Mouse (Mus musculus): ENCODE results near the gene Apol9a. TPM values are rescaled to one million over a fixed set of nuclear protein-coding genes. Genes with fewer than 3 reads are reported as not detected.

Gene Apol9a
- total RNA-seq, 1 experiment: not detected

GRCm38 (mm10) chr15:77366706-77367484 is 44.0 kb downstream of the Apol9a start:
- H3K36me3 ChIP-seq (ENCODE audit: control insufficient read depth, insufficient read depth, low read length, poor library complexity, severe bottlenecking): no peaks in the 10 kb centered on the region
- H3K4me1 ChIP-seq (ENCODE audit: control insufficient read depth in 2 of 2, insufficient read depth in 2 of 2, low read length in 2 of 2, poor library complexity in 1 of 2): peaks cover 11 to 30% of the 10 kb centered on the region in 2 experiments
- TF ChIP-seq ZNF384 (IDR thresholded peaks at IDR 0.05; ENCODE audit: low read depth, low read length) (peak; percentile 48; the same call in 1 of the 2 replicates), ZC3H11A (IDR thresholded peaks at IDR 0.05; ENCODE audit: borderline replicate concordance, low read depth, low read length) (peak; percentile 39; the same call in 1 of the 2 replicates), MAFK (IDR thresholded peaks at IDR 0.05; ENCODE audit: insufficient read depth, low read depth, low read length) (no peak), HCFC1 (IDR thresholded peaks at IDR 0.05; ENCODE audit: borderline replicate concordance, insufficient read depth, low read length) (peak; percentile 27; the same call in 1 of the 2 replicates)
- no peaks in the 10 kb centered on the region for H3K9me3 ChIP-seq (ENCODE audit: control insufficient read depth, insufficient read depth, low read depth, low read length)
- in situ Hi-C loops (cut with MboI; ENCODE audit: low sequenced_read_pairs in 2 of 2, unreplicated experiment in 2 of 2): loop anchor here in 1 of 2 experiments (25.0 kb wide), 1 partner anchor 405 kb away; no protein-coding TSS in a partner anchor
- H3K9ac ChIP-seq (ENCODE audit: insufficient read depth, low read depth, low read length, poor library complexity, severe bottlenecking): peak overlapping the region; percentile 88
- H3K27ac ChIP-seq (ENCODE audit: insufficient read depth, low read depth, low read length, poor library complexity, severe bottlenecking): peak overlapping the region; percentile 87; the same call in 1 of the 2 replicates
- peak; percentile 93 for DNase-seq (ENCODE audit: low read depth, low spot score)
- peak overlapping the region; percentile 45 to 62 for H3K4me3 ChIP-seq (ENCODE audit: insufficient read depth in 1 of 2, low read depth in 1 of 2, low read length in 2 of 2, poor library complexity in 1 of 2, severe bottlenecking in 1 of 2)

- H3K4me3 ChIP-seq (ENCODE audit: insufficient read depth in 1 of 2, low read depth in 1 of 2, low read length in 2 of 2, poor library complexity in 1 of 2, severe bottlenecking in 1 of 2): peak overlapping the region in 1 of 2 experiments; percentile 62; a peak in 1 of 4 replicates
- peak overlapping the region; percentile 34; the same call in 1 of the 2 replicates for H3K27ac ChIP-seq (ENCODE audit: insufficient read depth, low read depth, low read length, poor library complexity, severe bottlenecking)
- peaks cover 11 to 30% of the 10 kb centered on the region in 2 experiments for H3K4me1 ChIP-seq (ENCODE audit: control insufficient read depth in 2 of 2, insufficient read depth in 2 of 2, low read length in 2 of 2, poor library complexity in 1 of 2)
- no peaks in the 10 kb centered on the region for H3K36me3 ChIP-seq (ENCODE audit: control insufficient read depth, insufficient read depth, low read length, poor library complexity, severe bottlenecking)
- H3K9me3 ChIP-seq (ENCODE audit: control insufficient read depth, insufficient read depth, low read depth, low read length): no peaks in the 10 kb centered on the region
- H3K9ac ChIP-seq (ENCODE audit: insufficient read depth, low read depth, low read length, poor library complexity, severe bottlenecking): peak overlapping the region; percentile 88; the same call in 1 of the 2 replicates
- no peak for DNase-seq (ENCODE audit: low read depth, low spot score)
- in situ Hi-C loops (cut with MboI; ENCODE audit: low sequenced_read_pairs in 2 of 2, unreplicated experiment in 2 of 2): loop anchor here in 1 of 2 experiments (25.0 kb wide), 1 partner anchor 404 kb away; no protein-coding TSS in a partner anchor
- no peak for TF ChIP-seq ZNF384 (IDR thresholded peaks at IDR 0.05; ENCODE audit: low read depth, low read length)
- TF ChIP-seq MAFK (IDR thresholded peaks at IDR 0.05; ENCODE audit: insufficient read depth, low read depth, low read length): no peak
- TF ChIP-seq ZC3H11A (IDR thresholded peaks at IDR 0.05; ENCODE audit: borderline replicate concordance, low read depth, low read length): no peak
- TF ChIP-seq HCFC1 (IDR thresholded peaks at IDR 0.05; ENCODE audit: borderline replicate concordance, insufficient read depth, low read length): no peak
- TF ChIP-seq CHD2 (IDR thresholded peaks at IDR 0.05; ENCODE audit: low read depth, low read length): no peak
Observed at GRCm38 (mm10) chr15:77365700-77366570, 45.0 kb downstream of the Apol9a start.

- no peak for DNase-seq (ENCODE audit: low read depth, low spot score)
- peak overlapping the region; percentile 28; the same call in 1 of the 2 replicates for H3K9ac ChIP-seq (ENCODE audit: insufficient read depth, low read depth, low read length, poor library complexity, severe bottlenecking)
- 0 out of 2 replicates have a peak overlapping the region, but pooled peaks have one; percentile 15 for H3K27ac ChIP-seq (ENCODE audit: insufficient read depth, low read depth, low read length, poor library complexity, severe bottlenecking)
- H3K4me1 ChIP-seq (ENCODE audit: control insufficient read depth in 2 of 2, insufficient read depth in 2 of 2, low read length in 2 of 2, poor library complexity in 1 of 2): peaks cover 19 to 31% of the 10 kb centered on the region in 2 experiments
- H3K36me3 ChIP-seq (ENCODE audit: control insufficient read depth, insufficient read depth, low read length, poor library complexity, severe bottlenecking): no peaks in the 10 kb centered on the region
- no peak overlapping the region for H3K4me3 ChIP-seq (ENCODE audit: insufficient read depth in 1 of 2, low read depth in 1 of 2, low read length in 2 of 2, poor library complexity in 1 of 2, severe bottlenecking in 1 of 2)
- no peak for TF ChIP-seq MAFK (IDR thresholded peaks at IDR 0.05; ENCODE audit: insufficient read depth, low read depth, low read length)
- TF ChIP-seq ZC3H11A (IDR thresholded peaks at IDR 0.05; ENCODE audit: borderline replicate concordance, low read depth, low read length): no peak
- no peak for TF ChIP-seq ZNF384 (IDR thresholded peaks at IDR 0.05; ENCODE audit: low read depth, low read length)
- TF ChIP-seq HCFC1 (IDR thresholded peaks at IDR 0.05; ENCODE audit: borderline replicate concordance, insufficient read depth, low read length): no peak
- no peak for TF ChIP-seq CHD2 (IDR thresholded peaks at IDR 0.05; ENCODE audit: low read depth, low read length)
- no peaks in the 10 kb centered on the region for H3K9me3 ChIP-seq (ENCODE audit: control insufficient read depth, insufficient read depth, low read depth, low read length)
- in situ Hi-C loops (cut with MboI; ENCODE audit: low sequenced_read_pairs in 2 of 2, unreplicated experiment in 2 of 2): loop anchor here in 1 of 2 experiments (25.0 kb wide), 1 partner anchor 402 kb away; no protein-coding TSS in a partner anchor
Observed at GRCm38 (mm10) chr15:77364026-77364425, 46.9 kb downstream of the Apol9a start.

- no peaks in the 10 kb centered on the region for H3K36me3 ChIP-seq (ENCODE audit: control insufficient read depth, insufficient read depth, low read length, poor library complexity, severe bottlenecking)
- H3K9ac ChIP-seq (ENCODE audit: insufficient read depth, low read depth, low read length, poor library complexity, severe bottlenecking): peak overlapping the region; percentile 28; the same call in 1 of the 2 replicates
- no peak overlapping the region for H3K4me3 ChIP-seq (ENCODE audit: insufficient read depth in 1 of 2, low read depth in 1 of 2, low read length in 2 of 2, poor library complexity in 1 of 2, severe bottlenecking in 1 of 2)
- 0 out of 2 replicates have a peak overlapping the region, but pooled peaks have one; percentile 15 for H3K27ac ChIP-seq (ENCODE audit: insufficient read depth, low read depth, low read length, poor library complexity, severe bottlenecking)
- no peaks in the 10 kb centered on the region for H3K9me3 ChIP-seq (ENCODE audit: control insufficient read depth, insufficient read depth, low read depth, low read length)
- H3K4me1 ChIP-seq (ENCODE audit: control insufficient read depth in 2 of 2, insufficient read depth in 2 of 2, low read length in 2 of 2, poor library complexity in 1 of 2): peaks cover 16 to 27% of the 10 kb centered on the region in 2 experiments
- no peak for TF ChIP-seq ZC3H11A (IDR thresholded peaks at IDR 0.05; ENCODE audit: borderline replicate concordance, low read depth, low read length)
- TF ChIP-seq ZNF384 (IDR thresholded peaks at IDR 0.05; ENCODE audit: low read depth, low read length): no peak
- no peak for DNase-seq (ENCODE audit: low read depth, low spot score)
- in situ Hi-C loops (cut with MboI; ENCODE audit: low sequenced_read_pairs in 2 of 2, unreplicated experiment in 2 of 2): loop anchor here in 1 of 2 experiments (25.0 kb wide), 1 partner anchor 401 kb away; no protein-coding TSS in a partner anchor
Observed at GRCm38 (mm10) chr15:77363578-77363977, 47.4 kb downstream of the Apol9a start.

All from ES-E14 (cell line).